Mouse (Mus musculus) lung, postnatal 0 days (tissue): ENCODE data around the gene Wscd2.

Experiments used
- CTCF ChIP-seq: IDR thresholded peaks from 2 replicates; pipeline ENCODE4 v1.5.1; 2016; ENCODE audit warnings: antibody characterized with exemption, mild to moderate bottlenecking
- EP300 ChIP-seq: IDR thresholded peaks from 2 replicates; pipeline ENCODE4 v1.6.1; 2016; ENCODE audit warnings: antibody characterized with exemption, mild to moderate bottlenecking, control low read depth

- no peak for TF ChIP-seq CTCF
- no peak for TF ChIP-seq EP300
Observed at GRCm38 (mm10) chr5:113639126-113639525, 149.0 kb downstream of the Wscd2 start.
